In the genomic region with DNA sequence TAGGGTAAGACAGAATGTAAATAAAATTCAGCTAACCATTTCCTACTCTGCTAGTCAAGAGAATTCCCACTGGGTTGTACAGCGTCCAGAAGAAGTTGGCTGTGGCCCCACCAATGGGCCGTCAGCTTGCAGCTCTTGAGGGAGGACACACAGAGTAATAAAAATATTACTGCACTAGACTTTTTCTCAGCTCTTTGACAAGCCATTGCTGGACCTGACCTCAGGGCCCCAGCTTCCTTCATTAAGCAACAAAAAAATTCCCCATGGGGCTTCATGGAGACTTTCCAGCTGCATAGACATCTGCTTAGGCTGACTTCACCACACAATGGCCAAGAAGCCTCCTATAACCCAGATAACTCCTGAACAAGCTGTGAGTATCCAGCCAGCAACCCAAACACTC, we compare ENCODE assay signal across 9 mouse cellular contexts.
A peak's percentile ranks its signal among the peaks of the same experiment; 100 is the strongest.
DNase-seq lines count a peak whose midpoint lies in the region; ATAC-seq and TF ChIP-seq lines count a peak whose summit lies in the region.
"Had no signal": no experiment of that assay in that cellular context is flagged by ENCODE, and none has a peak within 500 bp of the region (broad histone marks: within the 10 kb centered on the region; RNA-seq: fewer than 3 reads in every experiment).

No protein-coding gene starts in this region.

- no peak overlapping the region for H3K9ac ChIP-seq in lung, postnatal 0 days (replicated peaks; ENCODE audit: low read depth)

- ATAC-seq in lung, postnatal 0 days = peak; percentile 86

- no peaks in the 10 kb centered on the region for H3K27me3 ChIP-seq in heart, embryonic 10.5 days (ENCODE audit: insufficient read depth, poor library complexity, severe bottlenecking)
- H3K27me3 ChIP-seq in lung, postnatal 0 days (replicated peaks; ENCODE audit: insufficient read depth, low read length) = no peaks in the 10 kb centered on the region
- H3K27me3 ChIP-seq in forebrain, embryonic 10.5 days (ENCODE audit: poor library complexity, severe bottlenecking) = no peaks in the 10 kb centered on the region

- no peak overlapping the region for H3K4me3 ChIP-seq in heart, embryonic 10.5 days
- H3K4me3 ChIP-seq in lung, postnatal 0 days (ENCODE audit: low read depth, low read length) = no peak overlapping the region
- H3K4me3 ChIP-seq in forebrain, embryonic 10.5 days = no peak overlapping the region

- no peak for TF ChIP-seq CTCF in lung, postnatal 0 days (IDR thresholded peaks at IDR 0.05)

- no peaks in the 10 kb centered on the region for H3K36me3 ChIP-seq in heart, embryonic 10.5 days
- H3K36me3 ChIP-seq in lung, postnatal 0 days (ENCODE audit: insufficient read depth, low read length) = no peaks in the 10 kb centered on the region
- H3K36me3 ChIP-seq in forebrain, embryonic 10.5 days (replicated peaks) = no peaks in the 10 kb centered on the region

- no peak overlapping the region for H3K27ac ChIP-seq in heart, embryonic 10.5 days
- no peak overlapping the region for H3K27ac ChIP-seq in lung, postnatal 0 days (ENCODE audit: low read length)
- H3K27ac ChIP-seq in forebrain, embryonic 10.5 days = no peak overlapping the region

- TF ChIP-seq EP300 in lung, postnatal 0 days (IDR thresholded peaks at IDR 0.05) = no peak

- no peaks in the 10 kb centered on the region for H3K4me1 ChIP-seq in heart, embryonic 10.5 days
- no peaks in the 10 kb centered on the region for H3K4me1 ChIP-seq in lung, postnatal 0 days (ENCODE audit: insufficient read depth, low read depth, low read length)
- H3K4me1 ChIP-seq in forebrain, embryonic 10.5 days = no peaks in the 10 kb centered on the region

- no peak overlapping the region for H3K4me2 ChIP-seq in lung, postnatal 0 days (replicated peaks; ENCODE audit: low read depth, low read length)

- DNase-seq in heart, adult 18-20 months = peak; percentile 85 to 92
- DNase-seq in heart, embryonic 10.5 days (ENCODE audit: low spot score) = no peak
- peak; percentile 40 to 62 for DNase-seq in cerebellum, postnatal 14 days
- peak; percentile 62 for DNase-seq in kidney, adult 11 months
- DNase-seq in lung, postnatal 0 days (ENCODE audit: low spot score) = peak; percentile 80
- no peak for DNase-seq in spleen, postnatal 14 days (ENCODE audit: low spot score in 2 of 2)
- no peak for DNase-seq in layer of hippocampus, postnatal 14 days (ENCODE audit: low spot score in 2 of 2)
- no peak for DNase-seq in forebrain, embryonic 10.5 days (ENCODE audit: extremely low spot score, low spot score)
- DNase-seq: layer of hippocampus, adult 9-11 months had no signal

- no peaks in the 10 kb centered on the region for H3K9me3 ChIP-seq in heart, embryonic 10.5 days
- H3K9me3 ChIP-seq in lung, postnatal 0 days (ENCODE audit: low read length) = no peaks in the 10 kb centered on the region
- H3K9me3 ChIP-seq in forebrain, embryonic 10.5 days = no peaks in the 10 kb centered on the region

- WGBS in heart, embryonic 10.5 days = 76% methylated on average over 2 of the region's 2 CpGs
- WGBS in lung, postnatal 0 days = 43% methylated on average over 2 of the region's 2 CpGs
- WGBS in forebrain, embryonic 10.5 days = 90% methylated on average over 2 of the region's 2 CpGs

Comparison
In these comparisons a context has a peak if more than half of its experiments do, and no peak if none do; other contexts are left out.
1. DNase-seq: peak in heart, adult 18-20 months (2 of 2), cerebellum, postnatal 14 days (2 of 2), kidney, adult 11 months (single experiment) and lung, postnatal 0 days (single experiment); none in heart, embryonic 10.5 days (single experiment), spleen, postnatal 14 days (0 of 2), layer of hippocampus, postnatal 14 days (0 of 2) and forebrain, embryonic 10.5 days (single experiment).